Mouse (Mus musculus): Measurements from ENCODE around the gene Fn3krp. TPM values are rescaled to one million over a fixed set of nuclear protein-coding genes. Genes with fewer than 3 reads are reported as not detected.
A peak's percentile ranks its signal among the peaks of the same experiment; 100 is the strongest.

The Fn3krp gene
- polyA plus RNA-seq, 1 experiment from 2014 or later, result 7.5 TPM

GRCm38 (mm10) chr11:121421553-121422173 is 462 bp downstream of the Fn3krp start:
- Histone ChIP-seq H3K79me2 (ENCODE audit: inconsistent target) (no peaks in the 10 kb centered on the region), H3K27ac (0 out of 2 replicates have a peak overlapping the region, but pooled peaks have one; percentile 12), H3K36me3 (ENCODE audit: inconsistent target) (no peaks in the 10 kb centered on the region), H3K4me3 (ENCODE audit: inconsistent target) (peak overlapping the region; percentile 91)
- 1% methylated on average over 28 of the region's 28 CpGs for WGBS (ENCODE audit: missing documents)

GRCm38 (mm10) chr11:121433397-121433796 is 12.2 kb downstream of the Fn3krp start:
- no peaks in the 10 kb centered on the region for H3K36me3 ChIP-seq (ENCODE audit: inconsistent target)
- no peak overlapping the region for H3K4me3 ChIP-seq (ENCODE audit: inconsistent target)
- no peak overlapping the region for H3K27ac ChIP-seq
- WGBS (ENCODE audit: missing documents), result 83% methylated on average over 4 of the region's 4 CpGs
- no peaks in the 10 kb centered on the region for H3K79me2 ChIP-seq (ENCODE audit: inconsistent target)

GRCm38 (mm10) chr11:121434156-121435155 is 13.3 kb downstream of the Fn3krp start, which contains the start of gene Fn3k:
Gene Fn3k (plus strand): TSS chr11:121434913.
- 7% methylated on average over 30 of the region's 30 CpGs for WGBS (ENCODE audit: missing documents)
- H3K27ac ChIP-seq, result no peak within 1 kb of the TSS

GRCm38 (mm10) chr11:121437236-121437635 is 16.0 kb downstream of the Fn3krp start:
- Histone ChIP-seq H3K27ac (no peak overlapping the region), H3K36me3 (ENCODE audit: inconsistent target) (no peaks in the 10 kb centered on the region), H3K79me2 (ENCODE audit: inconsistent target) (no peaks in the 10 kb centered on the region), H3K4me3 (ENCODE audit: inconsistent target) (no peak overlapping the region)
- 97% methylated on average over 4 of the region's 5 CpGs for WGBS (ENCODE audit: missing documents)

More at GRCm38 (mm10) chr11:121434156-121435155, 13.3 kb downstream of the Fn3krp start, which contains the start of gene Fn3k:
- Histone ChIP-seq H3K79me2 (ENCODE audit: inconsistent target) (no peaks in the 10 kb centered on the region), H3K36me3 (ENCODE audit: inconsistent target) (no peaks in the 10 kb centered on the region), H3K4me3 (ENCODE audit: inconsistent target) (peak within 1 kb of the TSS; percentile 16)

GRCm38 (mm10) chr11:121439686-121440292 is 18.6 kb downstream of the Fn3krp start:
- H3K4me3 ChIP-seq (ENCODE audit: inconsistent target), result no peak overlapping the region
- H3K27ac ChIP-seq, result no peak overlapping the region
- H3K36me3 ChIP-seq (ENCODE audit: inconsistent target), result no peaks in the 10 kb centered on the region
- WGBS (ENCODE audit: missing documents), result 77% methylated on average over 5 of the region's 5 CpGs
- no peaks in the 10 kb centered on the region for H3K79me2 ChIP-seq (ENCODE audit: inconsistent target)

- WGBS (ENCODE audit: missing documents), result 86% methylated on average over 4 of the region's 4 CpGs
- Histone ChIP-seq H3K79me2 (ENCODE audit: inconsistent target) (no peaks in the 10 kb centered on the region), H3K36me3 (ENCODE audit: inconsistent target) (no peaks in the 10 kb centered on the region), H3K4me3 (ENCODE audit: inconsistent target) (no peak overlapping the region), H3K27ac (no peak overlapping the region)
Measured at GRCm38 (mm10) chr11:121441653-121442052, 20.5 kb downstream of the Fn3krp start.

- no peak overlapping the region for H3K27ac ChIP-seq
- no peak overlapping the region for H3K4me3 ChIP-seq (ENCODE audit: inconsistent target)
- no peaks in the 10 kb centered on the region for H3K36me3 ChIP-seq (ENCODE audit: inconsistent target)
- H3K79me2 ChIP-seq (ENCODE audit: inconsistent target), result no peaks in the 10 kb centered on the region
- 69% methylated on average over 2 of the region's 2 CpGs for WGBS (ENCODE audit: missing documents)
Measured at GRCm38 (mm10) chr11:121442076-121442475, 20.9 kb downstream of the Fn3krp start.

GRCm38 (mm10) chr11:121451216-121451726 is 30.1 kb downstream of the Fn3krp start:
- no peak overlapping the region for H3K27ac ChIP-seq
- peak overlapping the region; percentile 80 for H3K4me3 ChIP-seq (ENCODE audit: inconsistent target)
- 49% methylated on average over 9 of the region's 9 CpGs for WGBS (ENCODE audit: missing documents)
- no peaks in the 10 kb centered on the region; the same call in 1 of the 2 replicates for H3K36me3 ChIP-seq (ENCODE audit: inconsistent target)
- peaks cover 18% of the 10 kb centered on the region; the same call in 1 of the 2 replicates for H3K79me2 ChIP-seq (ENCODE audit: inconsistent target)

GRCm38 (mm10) chr11:121451753-121452635 is 30.8 kb downstream of the Fn3krp start, which contains the start of gene Tbcd:
Gene Tbcd (plus strand): TSS chr11:121451949.
- Histone ChIP-seq H3K27ac (no peak within 1 kb of the TSS), H3K4me3 (ENCODE audit: inconsistent target) (peak within 1 kb of the TSS; percentile 80), H3K36me3 (ENCODE audit: inconsistent target) (peaks cover 6% of the 10 kb centered on the region; the same call in 1 of the 2 replicates), H3K79me2 (ENCODE audit: inconsistent target) (peaks cover 22% of the 10 kb centered on the region; the same call in 1 of the 2 replicates)
- whole genome bisulfite sequencing (ENCODE audit: missing documents), result 1% methylated on average over 58 of the region's 58 CpGs

GRCm38 (mm10) chr11:121457874-121458273 is 36.7 kb downstream of the Fn3krp start:
- Histone ChIP-seq H3K27ac (no peak overlapping the region), H3K36me3 (ENCODE audit: inconsistent target) (peaks cover 46% of the 10 kb centered on the region), H3K4me3 (ENCODE audit: inconsistent target) (no peak overlapping the region), H3K79me2 (ENCODE audit: inconsistent target) (peaks cover 16% of the 10 kb centered on the region; the same call in 1 of the 2 replicates)
- 95% methylated on average over 3 of the region's 3 CpGs for WGBS (ENCODE audit: missing documents)

GRCm38 (mm10) chr11:121467408-121467807 is 46.2 kb downstream of the Fn3krp start:
- Histone ChIP-seq H3K27ac (no peak overlapping the region), H3K79me2 (ENCODE audit: inconsistent target) (no peaks in the 10 kb centered on the region), H3K4me3 (ENCODE audit: inconsistent target) (no peak overlapping the region), H3K36me3 (ENCODE audit: inconsistent target) (peaks cover 23% of the 10 kb centered on the region)
- 97% methylated on average over 6 of the region's 6 CpGs for WGBS (ENCODE audit: missing documents)

GRCm38 (mm10) chr11:121474831-121475230 is 53.6 kb downstream of the Fn3krp start:
- peaks cover 14% of the 10 kb centered on the region for H3K36me3 ChIP-seq (ENCODE audit: inconsistent target)
- H3K79me2 ChIP-seq (ENCODE audit: inconsistent target), result no peaks in the 10 kb centered on the region
- WGBS (ENCODE audit: missing documents), result 23% methylated on average over 3 of the region's 3 CpGs
- no peak overlapping the region for H3K4me3 ChIP-seq (ENCODE audit: inconsistent target)
- H3K27ac ChIP-seq, result no peak overlapping the region

- Histone ChIP-seq H3K79me2 (ENCODE audit: inconsistent target) (no peaks in the 10 kb centered on the region; the same call in 1 of the 2 replicates), H3K36me3 (ENCODE audit: inconsistent target) (peaks cover 14% of the 10 kb centered on the region), H3K4me3 (ENCODE audit: inconsistent target) (no peak overlapping the region), H3K27ac (no peak overlapping the region)
- WGBS (ENCODE audit: missing documents), result 24% methylated on average over 9 of the region's 9 CpGs
Measured at GRCm38 (mm10) chr11:121475699-121476415, 54.7 kb downstream of the Fn3krp start.

Data from macrophage (primary cell).